Mouse (Mus musculus) ES-E14 (cell line): ENCODE measurements at regions not wholly inside any gene's neighbourhood (a gene's known extent, or its start where the extent isn't known, plus 50 kb on each side); places are given as distances from the start of the nearest gene placed in this dataset.

Source experiments
- CHD2 ChIP-seq: IDR thresholded peaks from 2 replicates; pipeline ENCODE4 v1.6.1; 2014; ENCODE audit warnings: mild to moderate bottlenecking, low read depth, low read length, inconsistent platforms
- HCFC1 ChIP-seq: IDR thresholded peaks from 2 replicates; pipeline ENCODE4 v1.6.1; 2012; ENCODE audit warnings: low read length, inconsistent platforms, borderline replicate concordance; ENCODE audit not compliant: insufficient read depth
- MAFK ChIP-seq: IDR thresholded peaks from 2 replicates; pipeline ENCODE4 v1.6.1; 2014; ENCODE audit warnings: mild to moderate bottlenecking, low read depth, low read length, inconsistent platforms; ENCODE audit not compliant: insufficient read depth
- ZC3H11A ChIP-seq: IDR thresholded peaks from 2 replicates; pipeline ENCODE4 v1.6.1; 2012; ENCODE audit warnings: low read depth, mild to moderate bottlenecking, inconsistent platforms, low read length, borderline replicate concordance
- ZNF384 ChIP-seq: IDR thresholded peaks from 2 replicates; pipeline ENCODE4 v1.6.1; 2012; ENCODE audit warnings: low read depth, low read length, inconsistent platforms

- TF ChIP-seq ZC3H11A (no peak), ZNF384 (no peak), CHD2 (no peak), HCFC1 (no peak), MAFK (no peak)
Measured at GRCm38 (mm10) chr16:12731588-12731987, 377.9 kb upstream of the Ercc4 start.
